Mouse (Mus musculus): ENCODE measurements around the gene Col23a1. TPM values are rescaled to one million over a fixed set of nuclear protein-coding genes. Genes with fewer than 3 reads are reported as not detected.

The Col23a1 gene
- polyA plus RNA-seq, 1 experiment, result 1.5 TPM

DNA sequence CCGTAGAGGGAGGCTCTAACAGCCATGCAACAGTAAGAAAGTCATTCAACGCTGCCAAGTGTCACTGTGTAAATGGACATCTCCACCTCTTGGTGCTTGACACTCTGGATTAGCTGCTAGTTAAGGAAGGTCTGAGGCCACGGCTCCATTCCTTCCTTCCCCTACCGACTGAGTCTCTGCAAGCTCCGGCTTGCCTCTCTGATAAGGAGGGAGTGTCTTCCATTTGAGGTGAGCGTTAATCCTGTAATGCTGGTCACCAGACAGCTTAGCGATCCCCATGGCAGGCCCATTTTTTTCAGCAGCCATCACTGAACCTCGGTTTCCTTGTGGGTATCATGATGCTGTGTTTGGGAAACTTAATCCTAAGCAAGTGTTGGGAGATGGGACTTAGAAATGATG is 140.5 kb downstream of the Col23a1 start:
- no peak for DNase-seq
- Histone ChIP-seq H3K36me3 (ENCODE audit: control insufficient read depth, insufficient read depth, low read length) (no peaks in the 10 kb centered on the region), H3K4me1 (ENCODE audit: control insufficient read depth, insufficient read depth, low read length) (no peaks in the 10 kb centered on the region), H3K4me3 (ENCODE audit: insufficient read depth, low read depth, low read length) (no peak overlapping the region), H3K27ac (ENCODE audit: insufficient read depth, low read depth, low read length) (no peak overlapping the region), H3K27me3 (replicated peaks; ENCODE audit: control insufficient read depth, insufficient read depth, low read length) (no peaks in the 10 kb centered on the region)
- TF ChIP-seq POLR2A (IDR thresholded peaks at IDR 0.05; ENCODE audit: low read depth, low read length), result no peak
- TF ChIP-seq CTCF (conservative IDR thresholded peaks at IDR 0.05; ENCODE audit: insufficient read depth, insufficient read length, low read depth, low read length), result no peak
- 70% methylated on average over 8 of the region's 8 CpGs for WGBS

DNA sequence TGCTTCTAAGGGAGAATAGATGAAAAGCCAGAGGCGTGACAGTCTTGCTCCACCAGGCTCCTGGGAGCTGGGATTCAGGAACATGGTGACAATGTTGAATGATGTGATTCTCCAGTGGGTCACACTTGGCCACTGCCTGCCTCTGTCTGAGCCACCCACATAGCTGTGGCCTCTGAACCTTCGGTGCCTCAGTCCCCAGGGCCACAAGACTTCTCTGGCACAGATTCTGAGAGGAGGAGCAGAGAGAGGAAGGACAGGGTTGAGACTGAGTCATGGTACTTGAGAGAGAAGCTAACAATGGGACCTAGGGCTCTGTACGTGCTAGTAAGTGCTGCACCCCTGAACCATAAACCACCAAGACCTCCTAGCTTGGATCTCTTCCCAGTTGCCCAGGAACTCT is 141.6 kb downstream of the Col23a1 start:
- no peaks in the 10 kb centered on the region for H3K27me3 ChIP-seq (replicated peaks; ENCODE audit: control insufficient read depth, insufficient read depth, low read length)
- no peaks in the 10 kb centered on the region for H3K36me3 ChIP-seq (ENCODE audit: control insufficient read depth, insufficient read depth, low read length)
- TF ChIP-seq CTCF (conservative IDR thresholded peaks at IDR 0.05; ENCODE audit: insufficient read depth, insufficient read length, low read depth, low read length) (no peak), POLR2A (IDR thresholded peaks at IDR 0.05; ENCODE audit: low read depth, low read length) (no peak)
- 76% methylated on average over 3 of the region's 3 CpGs for WGBS
- no peak overlapping the region for H3K4me3 ChIP-seq (ENCODE audit: insufficient read depth, low read depth, low read length)
- H3K27ac ChIP-seq (ENCODE audit: insufficient read depth, low read depth, low read length), result no peak overlapping the region
- no peak for DNase-seq
- H3K4me1 ChIP-seq (ENCODE audit: control insufficient read depth, insufficient read depth, low read length), result no peaks in the 10 kb centered on the region

DNA sequence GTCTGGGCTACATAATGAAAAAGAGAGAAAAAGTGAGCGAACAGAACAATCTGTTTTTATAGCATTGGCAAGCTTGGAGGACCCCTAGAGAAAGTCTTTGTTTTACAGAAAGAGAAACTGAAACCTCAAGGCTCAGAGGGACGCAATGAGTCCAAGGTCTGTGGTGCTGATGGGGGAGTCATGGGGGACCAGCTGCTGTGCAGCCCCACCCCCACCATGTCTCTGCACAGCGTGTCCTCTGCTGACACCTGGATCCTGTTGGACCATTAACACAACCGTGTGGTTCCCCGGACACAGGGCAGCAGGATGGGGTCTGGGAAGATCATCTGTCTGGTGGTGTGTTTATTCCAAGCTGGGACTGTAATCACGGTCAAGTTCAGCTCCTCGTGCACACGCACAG is 142.2 kb downstream of the Col23a1 start:
- no peak for DNase-seq
- Histone ChIP-seq H3K36me3 (ENCODE audit: control insufficient read depth, insufficient read depth, low read length) (no peaks in the 10 kb centered on the region), H3K27me3 (replicated peaks; ENCODE audit: control insufficient read depth, insufficient read depth, low read length) (no peaks in the 10 kb centered on the region), H3K4me1 (ENCODE audit: control insufficient read depth, insufficient read depth, low read length) (no peaks in the 10 kb centered on the region), H3K4me3 (ENCODE audit: insufficient read depth, low read depth, low read length) (peak overlapping the region; percentile 24; the same call in 1 of the 2 replicates), H3K27ac (ENCODE audit: insufficient read depth, low read depth, low read length) (no peak overlapping the region)
- TF ChIP-seq POLR2A (IDR thresholded peaks at IDR 0.05; ENCODE audit: low read depth, low read length) (no peak), CTCF (conservative IDR thresholded peaks at IDR 0.05; ENCODE audit: insufficient read depth, insufficient read length, low read depth, low read length) (no peak)
- WGBS, result 39% methylated on average over 8 of the region's 8 CpGs

DNA sequence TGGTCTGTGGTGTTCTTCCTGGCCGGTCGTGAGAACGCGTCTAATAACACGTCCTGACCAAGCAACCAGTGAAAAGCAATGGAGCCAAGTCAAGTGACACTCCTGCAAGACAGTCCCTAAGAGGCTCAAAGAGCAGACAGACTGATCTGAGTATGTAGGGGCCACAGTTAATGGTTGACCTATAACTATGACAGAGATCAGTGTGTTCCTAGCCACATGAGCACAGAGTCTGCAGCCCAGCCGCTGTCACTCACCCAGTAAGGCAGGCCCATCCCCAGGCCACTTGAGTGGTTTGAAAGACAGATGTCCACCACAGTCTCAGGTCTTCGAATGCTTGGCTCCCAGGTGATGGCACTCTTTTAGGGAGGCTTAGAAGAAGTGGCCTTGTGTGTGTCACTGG is 152.3 kb downstream of the Col23a1 start:
- H3K27me3 ChIP-seq (replicated peaks; ENCODE audit: control insufficient read depth, insufficient read depth, low read length), result no peaks in the 10 kb centered on the region
- TF ChIP-seq POLR2A (IDR thresholded peaks at IDR 0.05; ENCODE audit: low read depth, low read length) (no peak), CTCF (conservative IDR thresholded peaks at IDR 0.05; ENCODE audit: insufficient read depth, insufficient read length, low read depth, low read length) (no peak)
- no peak overlapping the region for H3K4me3 ChIP-seq (ENCODE audit: insufficient read depth, low read depth, low read length)
- no peaks in the 10 kb centered on the region for H3K4me1 ChIP-seq (ENCODE audit: control insufficient read depth, insufficient read depth, low read length)
- no peaks in the 10 kb centered on the region for H3K36me3 ChIP-seq (ENCODE audit: control insufficient read depth, insufficient read depth, low read length)
- no peak overlapping the region for H3K27ac ChIP-seq (ENCODE audit: insufficient read depth, low read depth, low read length)
- peak; percentile 60 for DNase-seq
- 82% methylated on average over 7 of the region's 7 CpGs for WGBS

GRCm38 (mm10) chr11:51442599-51442998 is 152.9 kb downstream of the Col23a1 start:
- no peak overlapping the region for H3K27ac ChIP-seq (ENCODE audit: insufficient read depth, low read depth, low read length)
- H3K4me3 ChIP-seq (ENCODE audit: insufficient read depth, low read depth, low read length), result no peak overlapping the region
- H3K4me1 ChIP-seq (ENCODE audit: control insufficient read depth, insufficient read depth, low read length), result no peaks in the 10 kb centered on the region
- TF ChIP-seq POLR2A (IDR thresholded peaks at IDR 0.05; ENCODE audit: low read depth, low read length), result no peak
- TF ChIP-seq CTCF (conservative IDR thresholded peaks at IDR 0.05; ENCODE audit: insufficient read depth, insufficient read length, low read depth, low read length), result no peak
- H3K27me3 ChIP-seq (replicated peaks; ENCODE audit: control insufficient read depth, insufficient read depth, low read length), result no peaks in the 10 kb centered on the region
- no peaks in the 10 kb centered on the region for H3K36me3 ChIP-seq (ENCODE audit: control insufficient read depth, insufficient read depth, low read length)
- WGBS, result 74% methylated on average over 8 of the region's 8 CpGs
- DNase-seq, result no peak

DNA sequence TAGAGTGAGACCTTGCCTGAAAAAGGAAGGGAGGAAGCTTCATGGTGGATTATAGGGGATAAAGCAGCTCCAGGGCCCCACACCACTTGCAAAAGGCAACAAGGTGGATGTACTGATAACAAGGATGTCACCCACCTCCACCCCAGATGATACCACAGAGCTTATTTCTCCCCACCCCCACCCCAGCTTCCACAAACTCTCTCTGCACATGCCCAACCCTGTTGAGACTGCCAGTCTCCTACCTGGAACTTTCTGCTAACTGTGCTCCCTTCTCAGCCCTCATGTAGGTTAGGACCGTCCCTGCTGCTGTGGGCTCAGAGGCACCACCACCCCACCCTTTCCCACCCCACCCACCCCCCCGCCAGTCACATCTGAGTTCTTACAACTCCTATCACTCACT is 154.1 kb downstream of the Col23a1 start:
- no peak for DNase-seq
- H3K36me3 ChIP-seq (ENCODE audit: control insufficient read depth, insufficient read depth, low read length), result no peaks in the 10 kb centered on the region
- no peaks in the 10 kb centered on the region for H3K27me3 ChIP-seq (replicated peaks; ENCODE audit: control insufficient read depth, insufficient read depth, low read length)
- no peak overlapping the region for H3K27ac ChIP-seq (ENCODE audit: insufficient read depth, low read depth, low read length)
- no peaks in the 10 kb centered on the region for H3K4me1 ChIP-seq (ENCODE audit: control insufficient read depth, insufficient read depth, low read length)
- WGBS, result 63% methylated on average over 2 of the region's 2 CpGs
- TF ChIP-seq POLR2A (IDR thresholded peaks at IDR 0.05; ENCODE audit: low read depth, low read length) (no peak), CTCF (conservative IDR thresholded peaks at IDR 0.05; ENCODE audit: insufficient read depth, insufficient read length, low read depth, low read length) (no peak)
- H3K4me3 ChIP-seq (ENCODE audit: insufficient read depth, low read depth, low read length), result no peak overlapping the region

DNA sequence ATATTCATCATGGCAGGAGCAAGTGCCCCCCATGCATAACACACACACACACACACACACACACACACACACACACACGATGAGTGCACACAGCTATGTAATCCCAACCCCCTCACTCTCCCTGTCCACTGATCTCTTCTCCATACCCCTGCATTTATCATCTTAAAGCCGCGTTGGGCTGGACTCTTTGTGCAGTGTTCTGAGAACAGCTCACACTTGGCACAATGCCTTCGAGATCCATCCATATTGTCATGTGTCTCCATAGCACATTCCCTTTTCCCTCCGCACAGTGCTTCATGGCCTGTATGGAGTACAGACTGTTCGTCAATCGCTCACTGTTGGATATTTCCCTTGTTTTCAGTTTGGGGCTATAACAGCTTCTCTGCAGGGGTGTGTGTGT is 154.9 kb downstream of the Col23a1 start:
- no peak for DNase-seq
- Histone ChIP-seq H3K4me3 (ENCODE audit: insufficient read depth, low read depth, low read length) (no peak overlapping the region), H3K4me1 (ENCODE audit: control insufficient read depth, insufficient read depth, low read length) (no peaks in the 10 kb centered on the region), H3K27me3 (replicated peaks; ENCODE audit: control insufficient read depth, insufficient read depth, low read length) (no peaks in the 10 kb centered on the region), H3K36me3 (ENCODE audit: control insufficient read depth, insufficient read depth, low read length) (no peaks in the 10 kb centered on the region), H3K27ac (ENCODE audit: insufficient read depth, low read depth, low read length) (no peak overlapping the region)
- no peak for TF ChIP-seq POLR2A (IDR thresholded peaks at IDR 0.05; ENCODE audit: low read depth, low read length)
- TF ChIP-seq CTCF (conservative IDR thresholded peaks at IDR 0.05; ENCODE audit: insufficient read depth, insufficient read length, low read depth, low read length), result no peak
- 84% methylated on average over 7 of the region's 7 CpGs for WGBS

Data from kidney, adult 2 months (tissue).